Mouse (Mus musculus) intestine, embryonic 15.5 days (tissue): Measurements from ENCODE around the gene Isy1. TPM values are rescaled to one million over a fixed set of nuclear protein-coding genes. Genes with fewer than 3 reads are reported as not detected.

Experiments used
- ATAC-seq: fragments of 200-750 bp; cut with Nextera tagmentation; 2 replicates; pipeline ENCODE4 v1.8.0; 2017; ENCODE audit warnings: moderate TSS enrichment, moderate library complexity
- H3K27ac ChIP-seq: fragments of 300-500 bp; sonication (generic); 2 replicates; pipeline ENCODE4 v1.5.1; 2015; ENCODE audit warnings: mild to moderate bottlenecking, inconsistent platforms
- H3K27me3 ChIP-seq: fragments of 300-500 bp; sonication (generic); replicated peaks from 2 replicates; pipeline ENCODE4 v1.6.1; 2015; ENCODE audit warnings: inconsistent platforms
- H3K36me3 ChIP-seq: fragments of 300-500 bp; sonication (generic); 2 replicates; pipeline ENCODE4 v1.6.1; 2015; ENCODE audit warnings: inconsistent platforms
- H3K4me1 ChIP-seq: fragments of 300-500 bp; sonication (generic); replicated peaks from 2 replicates; pipeline ENCODE4 v1.6.1; 2015; ENCODE audit warnings: inconsistent platforms
- H3K4me2 ChIP-seq: fragments of 300-500 bp; sonication (generic); replicated peaks from 2 replicates; pipeline ENCODE4 v1.6.1; 2015; ENCODE audit warnings: mild to moderate bottlenecking, inconsistent platforms
- H3K4me3 ChIP-seq: fragments of 300-500 bp; sonication (generic); replicated peaks from 2 replicates; pipeline ENCODE4 v1.5.1; 2015; ENCODE audit warnings: inconsistent platforms
- H3K9ac ChIP-seq: fragments of 300-500 bp; sonication (generic); 2 replicates; pipeline ENCODE4 v1.6.1; 2015; ENCODE audit warnings: inconsistent platforms
- H3K9me3 ChIP-seq: fragments of 300-500 bp; sonication (generic); 2 replicates; pipeline ENCODE4 v1.6.1; 2016; ENCODE audit warnings: inconsistent platforms
- WGBS: fragments of 180-500 bp; shearing (Covaris S2); methylation state at CpG from one replicate; pipeline ENCODE4 v1.1.7; 2015; 5-methylcytosine and 5-hydroxymethylcytosine counted together
- polyA plus RNA-seq: library from polyadenylated mRNA; unstranded; fragments of >200 nt; fragmentation: Nextera tagmentation; extraction: Ambion mirVana; gene quantifications from 2 replicates; pipeline ENCODE4 v1.2.1, GENCODE M21; 2015

The Isy1 gene
- polyA plus RNA-seq, 1 experiment from 2014 or later, result 58.1 TPM

GRCm38 (mm10) chr6:87809651-87810161, 28.9 kb downstream of the Isy1 start:
- WGBS, result 84% methylated on average over 6 of the region's 6 CpGs

GRCm38 (mm10) chr6:87809144-87809543, 29.5 kb downstream of the Isy1 start:
- peaks cover 23% of the 10 kb centered on the region for H3K4me1 ChIP-seq
- no peaks in the 10 kb centered on the region for H3K9me3 ChIP-seq
- H3K36me3 ChIP-seq, result no peaks in the 10 kb centered on the region
- WGBS, result 82% methylated on average over 2 of the region's 2 CpGs
- no peaks in the 10 kb centered on the region for H3K27me3 ChIP-seq
- H3K4me3 ChIP-seq, result no peak overlapping the region
- no peak overlapping the region for H3K27ac ChIP-seq
- H3K4me2 ChIP-seq, result peak overlapping the region; percentile 94; the same call in 1 of the 2 replicates
- ATAC-seq, result no peak
- H3K9ac ChIP-seq, result no peak overlapping the region

More at GRCm38 (mm10) chr6:87809651-87810161, 28.9 kb downstream of the Isy1 start:
- Histone ChIP-seq H3K4me2 (peak overlapping the region; percentile 94; the same call in 1 of the 2 replicates), H3K4me1 (peaks cover 23% of the 10 kb centered on the region), H3K9ac (no peak overlapping the region), H3K27ac (no peak overlapping the region), H3K36me3 (no peaks in the 10 kb centered on the region), H3K9me3 (no peaks in the 10 kb centered on the region), H3K27me3 (no peaks in the 10 kb centered on the region), H3K4me3 (no peak overlapping the region)
- ATAC-seq, result no peak

GRCm38 (mm10) chr6:87808521-87808920, 30.1 kb downstream of the Isy1 start:
- Histone ChIP-seq H3K4me2 (no peak overlapping the region), H3K27ac (no peak overlapping the region), H3K4me3 (no peak overlapping the region), H3K9me3 (no peaks in the 10 kb centered on the region), H3K9ac (no peak overlapping the region), H3K27me3 (no peaks in the 10 kb centered on the region), H3K36me3 (no peaks in the 10 kb centered on the region), H3K4me1 (peaks cover 23% of the 10 kb centered on the region)
- no peak for ATAC-seq
- WGBS, result 55% methylated on average over 3 of the region's 3 CpGs

- Histone ChIP-seq H3K4me2 (no peak overlapping the region), H3K27ac (no peak overlapping the region), H3K4me3 (no peak overlapping the region), H3K27me3 (no peaks in the 10 kb centered on the region), H3K36me3 (no peaks in the 10 kb centered on the region), H3K9me3 (no peaks in the 10 kb centered on the region), H3K9ac (no peak overlapping the region), H3K4me1 (peaks cover 23% of the 10 kb centered on the region)
- 84% methylated on average over 4 of the region's 4 CpGs for WGBS
- no peak for ATAC-seq
Measured at GRCm38 (mm10) chr6:87807735-87808440, 30.7 kb downstream of the Isy1 start.

- H3K9ac ChIP-seq, result no peak overlapping the region
- no peaks in the 10 kb centered on the region for H3K36me3 ChIP-seq
Measured at GRCm38 (mm10) chr6:87806857-87807256, 31.7 kb downstream of the Isy1 start.

GRCm38 (mm10) chr6:87806028-87806427, 32.6 kb downstream of the Isy1 start:
- Histone ChIP-seq H3K9ac (no peak overlapping the region), H3K9me3 (no peaks in the 10 kb centered on the region), H3K36me3 (no peaks in the 10 kb centered on the region), H3K27me3 (no peaks in the 10 kb centered on the region), H3K4me3 (no peak overlapping the region), H3K27ac (no peak overlapping the region), H3K4me1 (peaks cover 18% of the 10 kb centered on the region), H3K4me2 (no peak overlapping the region)
- ATAC-seq, result no peak
- 82% methylated on average over 2 of the region's 2 CpGs for WGBS

More at GRCm38 (mm10) chr6:87806857-87807256, 31.7 kb downstream of the Isy1 start:
- Histone ChIP-seq H3K4me2 (no peak overlapping the region), H3K27me3 (no peaks in the 10 kb centered on the region), H3K4me1 (peaks cover 18% of the 10 kb centered on the region), H3K9me3 (no peaks in the 10 kb centered on the region), H3K4me3 (no peak overlapping the region), H3K27ac (no peak overlapping the region)
- 66% methylated on average over 2 of the region's 2 CpGs for WGBS
- no peak for ATAC-seq

GRCm38 (mm10) chr6:87805448-87805847, 33.1 kb downstream of the Isy1 start:
- Histone ChIP-seq H3K27ac (no peak overlapping the region), H3K9me3 (no peaks in the 10 kb centered on the region), H3K36me3 (no peaks in the 10 kb centered on the region), H3K27me3 (no peaks in the 10 kb centered on the region), H3K4me3 (no peak overlapping the region), H3K9ac (no peak overlapping the region), H3K4me2 (no peak overlapping the region), H3K4me1 (peaks cover 15% of the 10 kb centered on the region)
- no peak for ATAC-seq
- WGBS, result 85% methylated on average over 7 of the region's 7 CpGs

- Histone ChIP-seq H3K36me3 (no peaks in the 10 kb centered on the region), H3K4me2 (no peak overlapping the region), H3K27me3 (no peaks in the 10 kb centered on the region), H3K9ac (no peak overlapping the region), H3K4me3 (no peak overlapping the region), H3K4me1 (peaks cover 10% of the 10 kb centered on the region; the same call in 1 of the 2 replicates), H3K27ac (no peak overlapping the region), H3K9me3 (no peaks in the 10 kb centered on the region)
- WGBS, result 65% methylated on average over 7 of the region's 7 CpGs
- ATAC-seq, result no peak
Measured at GRCm38 (mm10) chr6:87804886-87805285, 33.7 kb downstream of the Isy1 start.

GRCm38 (mm10) chr6:87804036-87804435, 34.6 kb downstream of the Isy1 start:
- no peaks in the 10 kb centered on the region for H3K36me3 ChIP-seq

GRCm38 (mm10) chr6:87802462-87802861, 36.1 kb downstream of the Isy1 start:
- no peak overlapping the region for H3K4me2 ChIP-seq
- peaks cover 6% of the 10 kb centered on the region; the same call in 1 of the 2 replicates for H3K4me1 ChIP-seq
- H3K27me3 ChIP-seq, result no peaks in the 10 kb centered on the region
- no peaks in the 10 kb centered on the region for H3K9me3 ChIP-seq
- H3K27ac ChIP-seq, result no peak overlapping the region
- H3K4me3 ChIP-seq, result no peak overlapping the region
- 81% methylated on average over 7 of the region's 7 CpGs for WGBS
- H3K9ac ChIP-seq, result no peak overlapping the region
- no peaks in the 10 kb centered on the region for H3K36me3 ChIP-seq
- ATAC-seq, result no peak

More at GRCm38 (mm10) chr6:87804036-87804435, 34.6 kb downstream of the Isy1 start:
- Histone ChIP-seq H3K9ac (no peak overlapping the region), H3K9me3 (no peaks in the 10 kb centered on the region), H3K27ac (no peak overlapping the region), H3K27me3 (no peaks in the 10 kb centered on the region), H3K4me2 (no peak overlapping the region), H3K4me1 (peaks cover 3% of the 10 kb centered on the region; the same call in 1 of the 2 replicates), H3K4me3 (no peak overlapping the region)
- WGBS, result 97% methylated on average over 1 of the region's 1 CpGs
- ATAC-seq, result no peak

- Histone ChIP-seq H3K9ac (no peak overlapping the region), H3K9me3 (no peaks in the 10 kb centered on the region), H3K36me3 (no peaks in the 10 kb centered on the region), H3K4me2 (no peak overlapping the region), H3K27me3 (no peaks in the 10 kb centered on the region), H3K4me3 (no peak overlapping the region), H3K27ac (no peak overlapping the region), H3K4me1 (0 out of 2 replicates have a peak, but pooled peaks cover 3% of the 10 kb centered on the region)
- no peak for ATAC-seq
- 91% methylated on average over 6 of the region's 6 CpGs for WGBS
Measured at GRCm38 (mm10) chr6:87799576-87799975, 39.0 kb downstream of the Isy1 start.

- no peak for ATAC-seq
- no peak overlapping the region for H3K9ac ChIP-seq
- 20% methylated on average over 2 of the region's 2 CpGs for WGBS
Measured at GRCm38 (mm10) chr6:87797321-87797720, 41.3 kb downstream of the Isy1 start.

More at GRCm38 (mm10) chr6:87797321-87797720, 41.3 kb downstream of the Isy1 start:
- no peaks in the 10 kb centered on the region for H3K27me3 ChIP-seq
- H3K4me1 ChIP-seq, result 0 out of 2 replicates have a peak, but pooled peaks cover 3% of the 10 kb centered on the region
- H3K4me3 ChIP-seq, result no peak overlapping the region
- 0 out of 2 replicates have a peak, but pooled peaks cover 3% of the 10 kb centered on the region for H3K36me3 ChIP-seq
- H3K4me2 ChIP-seq, result no peak overlapping the region
- H3K9me3 ChIP-seq, result no peaks in the 10 kb centered on the region
- H3K27ac ChIP-seq, result no peak overlapping the region
